Mouse (Mus musculus) kidney, adult 2 months (tissue): ENCODE data around the gene Psors1c2.

Source experiments
- CTCF ChIP-seq: fragments of 200-500 bp; conservative IDR thresholded peaks from 2 replicates; pipeline ENCODE4 v1.5.1; 2011; ENCODE audit warnings: low read depth, mild to moderate bottlenecking, control low read depth, low read length, moderate library complexity, mixed read lengths; ENCODE audit not compliant: insufficient read depth, insufficient read length
- POLR2A ChIP-seq: fragments of 200-500 bp; IDR thresholded peaks from one replicate; pipeline ENCODE4 v1.6.1; 2011; ENCODE audit warnings: low read depth, low read length, control low read depth

DNA sequence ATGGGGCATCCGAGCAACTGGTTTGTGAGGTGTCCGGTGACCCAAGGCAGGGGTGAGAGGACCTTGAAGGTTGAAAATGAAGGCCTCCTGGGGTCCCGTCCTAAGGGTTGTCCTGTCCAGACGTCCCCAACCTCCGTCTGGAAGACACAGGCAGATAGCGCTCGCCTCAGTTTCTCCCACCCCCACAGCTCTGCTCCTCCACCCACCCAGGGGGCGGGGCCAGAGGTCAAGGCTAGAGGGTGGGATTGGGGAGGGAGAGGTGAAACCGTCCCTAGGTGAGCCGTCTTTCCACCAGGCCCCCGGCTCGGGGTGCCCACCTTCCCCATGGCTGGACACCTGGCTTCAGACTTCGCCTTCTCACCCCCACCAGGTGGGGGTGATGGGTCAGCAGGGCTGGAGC lies 27.2 kb upstream of the Psors1c2 start, which contains the start of gene Pou5f1:
- TF ChIP-seq POLR2A: no peak
- TF ChIP-seq CTCF: no peak
